Mouse (Mus musculus) E14TG2a.4 (cell line): Measurements from ENCODE around the gene Clcn3.

Source experiments
- CTCF ChIP-seq: conservative IDR thresholded peaks from 2 replicates; pipeline ENCODE4 v1.5.1; 2014; ENCODE audit warnings: low read length
- NANOG ChIP-seq: IDR thresholded peaks from 2 replicates; pipeline ENCODE4 v1.6.1; 2014; ENCODE audit warnings: borderline replicate concordance, low read length, mixed read lengths
- POU5F1 ChIP-seq: IDR thresholded peaks from 2 replicates; pipeline ENCODE4 v1.6.1; 2014; ENCODE audit warnings: low read length, borderline replicate concordance

GRCm38 (mm10) chr8:60965741-60966140 lies 17.4 kb downstream of the Clcn3 start:
- TF ChIP-seq CTCF (no peak), NANOG (no peak), POU5F1 (no peak)
